Mouse (Mus musculus): ENCODE measurements around the gene Plk2. TPM values are rescaled to one million over a fixed set of nuclear protein-coding genes. Genes with fewer than 3 reads are reported as not detected.
"Not testable (repeated sequence)": the region's sequence is repeated elsewhere in the genome, so short reads cannot be mapped to it uniquely, and the experiment has no call there.

The Plk2 gene
- polyA plus RNA-seq, 1 experiment from 2014 or later: 87.8 TPM

DNA sequence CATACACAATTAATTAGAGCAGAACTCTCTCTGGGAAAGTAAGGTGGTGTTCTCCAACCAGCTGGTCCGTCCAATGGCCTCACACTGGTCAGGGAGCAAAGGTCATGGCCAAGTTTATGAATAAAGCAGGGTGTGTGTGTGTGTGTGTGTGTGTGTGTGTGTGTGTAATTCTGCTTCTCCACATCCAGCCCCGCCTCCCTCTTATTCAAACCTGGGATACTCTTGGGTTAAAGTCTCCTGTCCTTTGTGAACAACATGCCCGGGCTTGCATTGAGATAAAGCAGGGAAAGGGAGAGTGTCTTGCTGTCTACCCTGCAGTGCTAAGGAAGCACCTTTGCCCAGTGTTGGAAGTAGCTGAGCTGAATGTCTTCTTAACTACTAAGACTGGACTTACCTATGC, 2.2 kb upstream of the Plk2 start:
- 52% methylated on average over 3 of the region's 3 CpGs for WGBS
- peaks cover 10% of the 10 kb centered on the region for H3K36me3 ChIP-seq (replicated peaks)

DNA sequence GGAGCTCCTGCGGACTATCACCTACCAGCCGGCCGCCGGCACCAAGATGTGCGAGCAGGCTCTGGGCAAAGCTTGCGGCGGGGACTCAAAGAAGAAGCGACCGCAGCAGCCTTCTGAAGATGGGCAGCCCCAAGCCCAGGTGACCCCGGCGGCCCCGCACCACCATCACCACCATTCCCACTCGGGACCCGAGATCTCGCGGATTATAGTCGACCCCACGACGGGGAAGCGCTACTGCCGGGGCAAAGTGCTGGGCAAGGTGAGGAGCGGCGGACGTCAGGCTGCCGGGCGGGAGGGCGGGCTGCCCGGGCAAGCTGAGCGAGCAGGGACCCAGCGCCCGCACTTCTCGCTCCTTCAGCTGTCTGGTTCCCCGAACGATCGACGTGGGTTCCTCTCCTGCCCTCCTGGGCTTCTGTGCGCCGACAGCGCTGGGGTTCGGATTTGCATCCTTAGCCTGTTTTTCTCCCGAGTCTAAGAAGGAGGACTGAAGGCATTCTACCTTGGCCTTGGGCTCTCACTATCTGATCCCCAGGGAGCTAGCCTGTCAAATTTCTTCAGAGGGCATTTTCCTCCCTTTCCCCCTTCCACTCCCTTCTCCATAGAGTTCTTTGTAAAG, 441 bp downstream of the Plk2 start:
- WGBS: under 1% methylated on average over 41 of the region's 41 CpGs
- Histone ChIP-seq H3K4me1 (peaks cover 28% of the 10 kb centered on the region), H3K4me3 (peak overlapping the region; percentile 76), H3K27ac (replicated peaks) (peak overlapping the region; percentile 87), H3K9me3 (peaks cover 3% of the 10 kb centered on the region; the same call in 1 of the 2 replicates), H3K36me3 (replicated peaks) (peaks cover 36% of the 10 kb centered on the region), H3K27me3 (replicated peaks; ENCODE audit: low read depth, poor library complexity, severe bottlenecking) (no peaks in the 10 kb centered on the region; the same call in 1 of the 2 replicates)
- DNase-seq (ENCODE audit: low spot score): no peak

More for the DNA sequence above, 2.2 kb upstream of the Plk2 start:
- Histone ChIP-seq H3K4me1 (peaks cover 24% of the 10 kb centered on the region), H3K27ac (replicated peaks) (no peak overlapping the region), H3K4me3 (no peak overlapping the region), H3K9me3 (peaks cover 8% of the 10 kb centered on the region; the same call in 1 of the 2 replicates), H3K27me3 (replicated peaks; ENCODE audit: low read depth, poor library complexity, severe bottlenecking) (no peaks in the 10 kb centered on the region; the same call in 1 of the 2 replicates)
- no peak for DNase-seq (ENCODE audit: low spot score)

DNA sequence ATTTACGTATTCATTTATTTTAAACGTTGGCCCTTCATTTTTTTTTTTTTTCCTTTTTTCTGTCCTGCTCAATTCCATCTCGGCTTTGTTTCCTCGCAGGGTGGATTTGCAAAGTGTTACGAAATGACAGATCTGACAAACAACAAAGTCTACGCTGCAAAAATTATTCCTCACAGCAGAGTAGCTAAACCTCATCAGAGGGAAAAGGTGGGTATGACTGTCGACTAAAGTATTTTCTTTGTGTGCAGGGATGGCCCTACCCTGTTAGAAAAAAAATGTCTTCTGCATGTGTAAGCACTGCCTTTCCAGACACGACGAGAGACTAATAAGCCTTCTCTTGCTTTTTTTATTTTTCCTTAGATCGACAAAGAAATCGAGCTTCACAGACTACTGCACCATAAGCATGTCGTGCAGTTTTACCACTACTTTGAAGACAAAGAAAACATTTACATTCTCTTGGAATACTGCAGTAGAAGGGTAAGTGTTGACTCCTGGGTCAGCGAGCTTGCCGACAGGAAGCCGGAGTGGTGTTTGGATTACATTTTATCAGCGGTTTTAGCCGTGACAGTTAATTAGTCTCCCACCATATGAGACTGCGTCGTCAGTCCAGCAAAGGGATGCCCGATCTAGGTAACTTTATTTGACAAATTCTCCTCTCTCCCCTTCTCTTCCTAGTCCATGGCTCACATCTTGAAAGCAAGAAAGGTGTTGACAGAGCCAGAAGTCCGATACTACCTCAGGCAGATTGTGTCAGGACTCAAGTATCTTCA, 1.3 kb downstream of the Plk2 start:
- Histone ChIP-seq H3K9me3 (peaks cover 3% of the 10 kb centered on the region; the same call in 1 of the 2 replicates), H3K27me3 (replicated peaks; ENCODE audit: low read depth, poor library complexity, severe bottlenecking) (no peaks in the 10 kb centered on the region; the same call in 1 of the 2 replicates), H3K4me1 (peaks cover 28% of the 10 kb centered on the region), H3K27ac (replicated peaks) (peak overlapping the region; percentile 87), H3K4me3 (peak overlapping the region; percentile 76), H3K36me3 (replicated peaks) (peaks cover 44% of the 10 kb centered on the region)
- DNase-seq (ENCODE audit: low spot score): no peak
- whole genome bisulfite sequencing: 24% methylated on average over 21 of the region's 21 CpGs

DNA sequence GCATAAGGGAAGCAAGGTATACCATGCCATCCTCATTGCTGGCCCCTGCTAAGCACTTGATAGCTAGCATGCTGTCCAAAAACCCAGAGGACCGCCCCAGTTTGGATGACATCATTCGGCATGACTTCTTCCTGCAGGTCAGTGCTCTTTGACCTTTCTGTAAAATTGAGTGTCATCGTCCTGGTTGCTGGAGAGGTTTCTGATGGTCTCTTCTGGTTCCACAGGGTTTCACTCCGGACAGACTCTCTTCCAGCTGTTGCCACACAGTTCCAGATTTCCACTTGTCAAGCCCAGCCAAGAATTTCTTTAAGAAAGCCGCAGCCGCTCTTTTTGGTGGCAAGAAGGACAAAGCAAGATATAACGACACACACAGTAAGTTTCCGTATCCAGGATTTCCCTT, 2.9 kb downstream of the Plk2 start:
- 88% methylated on average over 8 of the region's 8 CpGs for WGBS
- 0 out of 2 replicates have a peak overlapping the region, but pooled peaks have one; percentile 3 for H3K4me3 ChIP-seq

DNA sequence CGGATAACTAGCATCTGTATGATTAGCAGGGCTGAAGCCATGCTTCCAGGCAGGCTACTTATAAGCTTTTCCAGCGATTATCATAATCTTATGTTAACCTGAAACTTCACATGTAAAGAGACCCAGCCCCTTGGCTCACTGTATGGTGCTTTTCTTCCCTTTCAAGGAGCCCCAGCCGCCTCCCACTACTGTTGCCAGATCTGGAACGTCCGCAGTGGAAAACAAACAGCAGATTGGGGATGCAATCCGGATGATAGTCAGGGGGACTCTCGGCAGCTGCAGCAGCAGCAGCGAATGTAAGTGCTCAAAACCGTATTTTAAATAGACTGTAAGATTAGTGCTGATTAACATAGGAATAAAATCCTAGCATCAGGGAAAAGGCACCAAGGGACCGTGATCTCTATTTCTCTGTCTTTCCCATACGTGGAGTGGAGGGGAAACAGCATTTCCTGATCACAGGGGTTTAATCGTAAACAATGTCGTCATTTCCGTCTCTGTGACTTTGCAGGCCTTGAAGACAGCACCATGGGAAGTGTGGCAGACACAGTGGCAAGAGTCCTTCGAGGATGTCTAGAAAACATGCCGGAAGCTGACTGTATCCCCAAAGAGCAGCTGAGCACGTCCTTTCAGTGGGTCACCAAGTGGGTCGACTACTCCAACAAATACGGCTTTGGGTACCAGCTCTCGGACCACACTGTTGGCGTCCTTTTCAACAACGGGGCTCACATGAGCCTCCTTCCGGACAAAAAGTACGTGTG, 3.8 kb downstream of the Plk2 start:
- WGBS: 85% methylated on average over 24 of the region's 24 CpGs
- no peak for DNase-seq (ENCODE audit: low spot score)
- H3K27me3 ChIP-seq (replicated peaks; ENCODE audit: low read depth, poor library complexity, severe bottlenecking): no peaks in the 10 kb centered on the region

More for the DNA sequence above, 2.9 kb downstream of the Plk2 start:
- H3K4me1 ChIP-seq: peaks cover 24% of the 10 kb centered on the region
- H3K36me3 ChIP-seq (replicated peaks): peaks cover 52% of the 10 kb centered on the region
- H3K27ac ChIP-seq (replicated peaks): no peak overlapping the region
- no peak for DNase-seq (ENCODE audit: low spot score)
- H3K27me3 ChIP-seq (replicated peaks; ENCODE audit: low read depth, poor library complexity, severe bottlenecking): no peaks in the 10 kb centered on the region; the same call in 1 of the 2 replicates
- H3K9me3 ChIP-seq: peaks cover 3% of the 10 kb centered on the region; the same call in 1 of the 2 replicates

DNA sequence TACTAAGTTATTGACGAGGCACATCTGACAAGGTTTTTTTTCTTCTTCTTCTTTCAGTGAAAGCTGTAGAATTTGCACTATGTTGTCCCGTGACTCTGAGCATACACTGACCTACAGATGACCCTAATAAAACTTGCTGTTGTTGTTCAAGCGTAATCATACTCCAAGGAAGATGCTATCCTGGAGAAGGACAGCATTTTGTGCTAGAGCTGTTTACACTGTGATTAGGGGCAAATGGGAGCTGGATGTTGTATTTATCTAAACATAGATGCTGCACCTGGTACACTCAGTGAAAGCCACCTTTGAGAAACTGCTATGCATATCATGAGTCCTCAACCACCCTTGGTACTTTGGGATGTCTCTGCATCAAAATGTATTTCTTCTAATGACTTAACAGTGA, 6.6 kb downstream of the Plk2 start:
- Histone ChIP-seq H3K4me3 (no peak overlapping the region), H3K4me1 (peaks cover 13% of the 10 kb centered on the region), H3K9me3 (peaks cover 3% of the 10 kb centered on the region; the same call in 1 of the 2 replicates), H3K27me3 (replicated peaks; ENCODE audit: low read depth, poor library complexity, severe bottlenecking) (no peaks in the 10 kb centered on the region), H3K27ac (replicated peaks) (no peak overlapping the region), H3K36me3 (replicated peaks) (peaks cover 51% of the 10 kb centered on the region)
- DNase-seq (ENCODE audit: low spot score): no peak
- whole genome bisulfite sequencing: 86% methylated on average over 3 of the region's 3 CpGs

More for the DNA sequence above, 3.8 kb downstream of the Plk2 start:
- H3K4me3 ChIP-seq: peak overlapping the region; percentile 25; the same call in 1 of the 2 replicates
- no peak overlapping the region for H3K27ac ChIP-seq (replicated peaks)
- peaks cover 52% of the 10 kb centered on the region for H3K36me3 ChIP-seq (replicated peaks)
- peaks cover 3% of the 10 kb centered on the region; the same call in 1 of the 2 replicates for H3K9me3 ChIP-seq
- peaks cover 24% of the 10 kb centered on the region for H3K4me1 ChIP-seq

DNA sequence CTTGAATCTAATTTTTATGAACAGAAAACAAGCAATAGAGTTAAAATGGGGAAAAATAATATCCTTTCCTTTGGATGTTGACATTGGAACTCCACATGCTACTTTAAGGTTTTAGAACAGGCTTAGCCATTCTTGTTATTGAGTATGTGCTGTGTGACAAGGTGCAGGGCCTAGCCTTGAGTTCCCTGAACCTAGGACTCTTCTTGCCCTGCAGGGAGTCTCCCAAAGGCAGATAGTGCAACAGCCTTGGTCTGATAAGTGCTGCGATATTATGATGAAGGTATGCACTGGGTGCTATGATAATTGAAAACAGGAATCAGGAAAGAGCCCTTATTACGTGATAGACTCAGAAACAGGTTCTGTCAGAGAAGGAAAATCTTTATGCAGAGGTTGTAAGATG, 7.0 kb downstream of the Plk2 start:
- Histone ChIP-seq H3K9me3 (peaks cover 3% of the 10 kb centered on the region; the same call in 1 of the 2 replicates), H3K36me3 (replicated peaks) (peaks cover 48% of the 10 kb centered on the region), H3K27me3 (replicated peaks; ENCODE audit: low read depth, poor library complexity, severe bottlenecking) (no peaks in the 10 kb centered on the region), H3K4me1 (peaks cover 8% of the 10 kb centered on the region), H3K27ac (replicated peaks) (no peak overlapping the region), H3K4me3 (no peak overlapping the region)
- no peak for DNase-seq (ENCODE audit: low spot score)
- 89% methylated on average over 2 of the region's 2 CpGs for WGBS

DNA sequence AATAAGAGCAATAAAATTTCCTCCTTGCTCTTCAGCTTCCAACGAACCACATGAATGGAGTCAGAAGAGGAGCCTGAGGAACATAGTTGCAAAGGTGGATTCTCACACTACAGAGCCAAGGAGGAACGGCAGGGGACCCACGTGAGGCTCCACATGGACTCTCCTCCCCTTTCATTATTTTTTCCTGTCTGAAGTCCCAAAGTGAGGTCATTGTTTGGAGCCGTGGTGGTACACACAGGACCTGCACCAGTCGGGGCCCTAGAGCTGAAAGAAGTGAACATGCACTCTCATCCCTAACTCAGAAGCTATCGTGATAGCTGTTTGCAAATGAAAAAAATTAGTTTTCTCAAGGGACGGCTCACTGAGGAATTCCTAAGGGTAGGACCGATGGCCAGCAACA, 9.2 kb downstream of the Plk2 start:
- H3K4me1 ChIP-seq: peaks cover 5% of the 10 kb centered on the region; the same call in 1 of the 2 replicates
- DNase-seq (ENCODE audit: low spot score): no peak
- H3K4me3 ChIP-seq: no peak overlapping the region
- no peaks in the 10 kb centered on the region for H3K9me3 ChIP-seq
- H3K27me3 ChIP-seq (replicated peaks; ENCODE audit: low read depth, poor library complexity, severe bottlenecking): no peaks in the 10 kb centered on the region
- H3K36me3 ChIP-seq (replicated peaks): peaks cover 29% of the 10 kb centered on the region
- H3K27ac ChIP-seq (replicated peaks): no peak overlapping the region
- WGBS: 75% methylated on average over 8 of the region's 8 CpGs

DNA sequence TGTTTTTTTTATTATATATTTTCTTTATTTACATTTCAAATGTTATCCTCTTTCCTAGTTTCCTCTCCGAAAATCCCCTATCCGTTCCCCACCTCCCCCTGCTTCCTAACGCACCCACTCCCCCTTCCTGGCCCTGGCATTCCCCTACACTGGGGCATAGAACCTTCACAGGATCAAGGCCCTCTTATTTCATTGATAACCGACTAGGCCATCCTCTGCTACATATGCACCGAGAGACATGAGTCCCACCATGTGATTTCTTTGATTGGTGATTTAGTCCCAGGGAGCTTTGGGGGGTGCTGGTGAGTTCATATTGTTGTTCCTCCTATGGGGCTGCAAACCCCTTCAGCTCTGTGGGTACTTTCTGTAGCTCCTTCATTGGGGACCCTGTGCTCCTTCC, 9.8 kb downstream of the Plk2 start:
- 84% methylated on average over 5 of the region's 5 CpGs for WGBS
- H3K27me3 ChIP-seq (replicated peaks; ENCODE audit: low read depth, poor library complexity, severe bottlenecking); DNase-seq (ENCODE audit: low spot score); H3K9me3 ChIP-seq; H3K4me3 ChIP-seq; H3K4me1 ChIP-seq; H3K27ac ChIP-seq (replicated peaks): not testable (repeated sequence)
- peaks cover 22% of the 10 kb centered on the region for H3K36me3 ChIP-seq (replicated peaks)

DNA sequence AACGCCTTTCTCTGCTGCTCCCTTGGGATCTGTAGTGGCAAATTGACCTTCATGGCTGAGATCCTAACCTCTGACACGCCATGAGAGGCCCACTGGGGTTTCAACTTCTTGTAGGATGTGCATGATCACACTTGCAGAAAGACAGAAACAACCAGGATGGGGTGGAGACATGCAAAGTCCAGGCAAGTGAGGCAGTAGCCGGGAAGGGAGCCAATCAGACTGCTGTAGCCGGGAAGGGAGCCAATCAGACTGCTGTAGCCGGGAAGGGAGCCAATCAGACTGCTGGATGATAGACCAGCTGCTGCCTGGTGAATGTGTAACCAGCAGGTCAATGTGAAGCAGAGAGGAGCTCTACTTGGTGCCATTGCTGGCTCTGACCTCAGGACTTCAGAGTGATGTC, 11.3 kb downstream of the Plk2 start:
- H3K36me3 ChIP-seq (replicated peaks): peaks cover 8% of the 10 kb centered on the region
- H3K4me1 ChIP-seq: peaks cover 3% of the 10 kb centered on the region; the same call in 1 of the 2 replicates
- WGBS: 73% methylated on average over 5 of the region's 5 CpGs
- no peaks in the 10 kb centered on the region for H3K9me3 ChIP-seq
- H3K27me3 ChIP-seq (replicated peaks; ENCODE audit: low read depth, poor library complexity, severe bottlenecking): no peaks in the 10 kb centered on the region
- H3K4me3 ChIP-seq: no peak overlapping the region
- H3K27ac ChIP-seq (replicated peaks): no peak overlapping the region
- DNase-seq (ENCODE audit: low spot score): no peak

DNA sequence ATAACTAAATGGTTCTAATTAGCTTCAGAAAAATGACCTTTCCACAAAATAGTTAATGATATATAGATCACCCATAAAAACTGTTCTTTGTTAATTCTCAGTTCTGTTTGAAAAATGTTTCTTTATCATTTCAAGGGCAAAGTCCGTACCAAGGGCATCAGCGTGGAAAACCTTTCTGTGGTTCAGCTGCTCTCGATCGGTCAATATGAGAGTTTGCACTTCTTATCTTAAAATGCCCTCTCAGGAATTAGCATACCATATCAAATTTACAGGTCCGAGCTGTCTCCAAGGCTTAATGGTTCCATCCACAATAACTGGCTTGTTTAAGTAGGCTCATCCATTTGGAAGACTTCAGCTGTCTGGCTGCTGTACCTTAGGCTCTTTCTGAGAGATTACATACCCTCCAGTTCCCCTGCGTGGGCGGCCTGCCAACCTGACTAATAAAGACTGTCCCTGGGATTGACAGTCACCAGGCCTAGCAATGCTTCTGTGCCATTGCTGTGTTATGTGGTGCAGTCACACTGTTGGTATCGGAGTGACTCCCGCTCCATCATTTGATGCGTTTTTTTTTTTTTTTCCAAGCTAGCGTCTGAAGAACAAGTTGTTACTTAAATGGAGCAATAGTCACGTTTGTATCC, 17.8 kb downstream of the Plk2 start:
- Histone ChIP-seq H3K27me3 (replicated peaks; ENCODE audit: low read depth, poor library complexity, severe bottlenecking) (no peaks in the 10 kb centered on the region), H3K4me1 (no peaks in the 10 kb centered on the region), H3K9me3 (no peaks in the 10 kb centered on the region), H3K36me3 (replicated peaks) (no peaks in the 10 kb centered on the region), H3K27ac (replicated peaks) (no peak overlapping the region), H3K4me3 (no peak overlapping the region)
- no peak for DNase-seq (ENCODE audit: low spot score)
- WGBS: 90% methylated on average over 12 of the region's 12 CpGs

DNA sequence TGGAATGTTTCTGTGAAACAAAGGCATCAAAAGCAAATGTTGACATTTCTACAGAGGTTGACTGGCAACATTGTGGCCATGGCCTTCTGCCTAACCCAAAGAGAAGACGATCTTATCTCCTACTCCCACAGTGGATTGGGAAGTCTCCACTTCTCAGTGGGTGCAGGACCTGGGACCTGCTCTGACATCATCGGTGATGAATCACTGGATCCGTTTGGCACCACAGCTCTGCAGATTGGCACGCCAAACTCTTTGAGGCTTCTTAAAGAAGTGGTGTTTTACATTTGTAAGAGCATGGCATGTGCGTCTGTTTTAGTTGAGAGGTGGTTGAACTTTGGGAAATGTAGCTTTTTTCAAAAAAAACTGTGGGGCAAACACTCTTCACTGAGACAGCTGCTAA, 23.8 kb downstream of the Plk2 start:
- DNase-seq (ENCODE audit: low spot score): no peak
- Histone ChIP-seq H3K36me3 (replicated peaks) (no peaks in the 10 kb centered on the region), H3K27ac (replicated peaks) (no peak overlapping the region), H3K4me1 (no peaks in the 10 kb centered on the region), H3K9me3 (no peaks in the 10 kb centered on the region), H3K4me3 (no peak overlapping the region), H3K27me3 (replicated peaks; ENCODE audit: low read depth, poor library complexity, severe bottlenecking) (no peaks in the 10 kb centered on the region)
- WGBS: 93% methylated on average over 5 of the region's 5 CpGs

Measured in embryonic facial prominence, embryonic 10.5 days (tissue).